Mouse (Mus musculus) embryonic facial prominence, embryonic 13.5 days (tissue): ENCODE results near the gene Rsph3b. TPM values are rescaled to one million over a fixed set of nuclear protein-coding genes. Genes with fewer than 3 reads are reported as not detected.
A peak's percentile ranks its signal among the peaks of the same experiment; 100 is the strongest.
"Not testable (repeated sequence)": the region's sequence is repeated elsewhere in the genome, so short reads cannot be mapped to it uniquely, and the experiment has no call there.

Experiments used
- ATAC-seq: fragments of 200-750 bp; cut with Nextera tagmentation; 2 replicates; pipeline ENCODE4 v1.8.0; 2017; ENCODE audit warnings: low read depth; ENCODE audit not compliant: insufficient number of reproducible peaks, insufficient read depth, low FRiP score, low TSS enrichment
- H3K27ac ChIP-seq: fragments of 300-500 bp; sonication (generic); 2 replicates; pipeline ENCODE4 v1.5.1; 2015; ENCODE audit warnings: moderate library complexity, mild to moderate bottlenecking, inconsistent platforms
- H3K27me3 ChIP-seq: fragments of 300-500 bp; sonication (generic); 2 replicates; pipeline ENCODE4 v1.6.1; 2015; ENCODE audit warnings: mild to moderate bottlenecking, inconsistent platforms
- H3K36me3 ChIP-seq: fragments of 300-500 bp; sonication (generic); 2 replicates; pipeline ENCODE4 v1.6.1; 2015; ENCODE audit warnings: mild to moderate bottlenecking, inconsistent platforms
- H3K4me1 ChIP-seq: fragments of 300-500 bp; sonication (generic); 2 replicates; pipeline ENCODE4 v1.6.1; 2015; ENCODE audit warnings: inconsistent platforms
- H3K4me2 ChIP-seq: fragments of 300-500 bp; sonication (generic); 2 replicates; pipeline ENCODE4 v1.6.1; 2015; ENCODE audit warnings: moderate library complexity, mild to moderate bottlenecking, inconsistent platforms
- H3K4me3 ChIP-seq: fragments of 300-500 bp; sonication (generic); 2 replicates; pipeline ENCODE4 v1.5.1; 2015; ENCODE audit warnings: mild to moderate bottlenecking, inconsistent platforms
- H3K9ac ChIP-seq: fragments of 300-500 bp; sonication (generic); 2 replicates; pipeline ENCODE4 v1.6.1; 2015; ENCODE audit warnings: mild to moderate bottlenecking, inconsistent platforms
- H3K9me3 ChIP-seq: fragments of 300-500 bp; sonication (generic); 2 replicates; pipeline ENCODE4 v1.6.1; 2016; ENCODE audit warnings: inconsistent platforms
- WGBS: fragments of 180-500 bp; shearing (Covaris S2); methylation state at CpG from one replicate; pipeline ENCODE4 v1.1.7; 2015; ENCODE audit warnings: mixed read lengths; 5-methylcytosine and 5-hydroxymethylcytosine counted together
- polyA plus RNA-seq: library from polyadenylated mRNA; unstranded; fragments of >200 nt; fragmentation: Nextera tagmentation; extraction: Ambion mirVana; gene quantifications from 2 replicates; pipeline ENCODE4 v1.2.1, GENCODE M21; 2015

The Rsph3b gene
- polyA plus RNA-seq, result 35.2 and 42.7 TPM in 2 replicates

GRCm38 (mm10) chr17:6947984-6948768 is at the start of gene Rsph3b:
TSS of gene Rsph3b (minus strand) at chr17:6948682.
- peak; percentile 91 for ATAC-seq
- H3K27ac ChIP-seq, result peak within 1 kb of the TSS; percentile 80
- H3K4me1 ChIP-seq, H3K9me3 ChIP-seq, H3K36me3 ChIP-seq, H3K27me3 ChIP-seq: not testable (repeated sequence)
- peak within 1 kb of the TSS; percentile 70 for H3K9ac ChIP-seq
- under 1% methylated on average over 71 of the region's 73 CpGs for WGBS
- H3K4me2 ChIP-seq, result peak within 1 kb of the TSS; percentile 65
- H3K4me3 ChIP-seq, result peak within 1 kb of the TSS; percentile 55

GRCm38 (mm10) chr17:6997778-6998490 is 49.5 kb upstream of the Rsph3b start:
- 100% methylated on average over 1 of the region's 7 CpGs for whole genome bisulfite sequencing
- H3K27me3 ChIP-seq, H3K36me3 ChIP-seq, H3K9me3 ChIP-seq, H3K4me3 ChIP-seq, H3K4me2 ChIP-seq, H3K9ac ChIP-seq, H3K27ac ChIP-seq, ATAC-seq, H3K4me1 ChIP-seq: not testable (repeated sequence)

GRCm38 (mm10) chr17:6996826-6997225 is 48.3 kb upstream of the Rsph3b start:
- 82% methylated on average over 8 of the region's 8 CpGs for WGBS
- ATAC-seq, H3K4me3 ChIP-seq: not testable (repeated sequence)

DNA sequence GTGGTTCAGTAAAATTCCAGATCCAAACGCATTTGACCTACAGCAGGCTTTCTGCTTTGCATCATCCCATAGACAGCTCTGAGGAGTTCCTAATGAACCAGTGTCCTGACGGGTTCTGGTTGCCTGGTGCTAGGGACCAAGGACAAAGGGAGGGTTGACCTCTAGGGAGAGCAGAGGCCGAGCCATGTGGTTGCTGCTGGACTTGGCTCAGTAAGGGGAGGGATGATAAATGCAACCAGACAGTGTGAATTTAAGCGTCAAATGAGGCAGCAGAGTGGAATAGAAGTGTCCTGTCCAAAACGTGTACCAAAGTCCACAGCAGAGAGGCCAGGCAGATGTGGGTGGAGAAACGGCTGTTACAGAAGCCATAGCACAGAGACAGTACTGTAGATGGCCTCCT is 47.0 kb upstream of the Rsph3b start:
- H3K4me1 ChIP-seq, H3K4me2 ChIP-seq, H3K9ac ChIP-seq, H3K4me3 ChIP-seq, H3K9me3 ChIP-seq, H3K36me3 ChIP-seq, H3K27ac ChIP-seq, H3K27me3 ChIP-seq, ATAC-seq: not testable (repeated sequence)
- WGBS, result no CpG with 5 or more reads among the region's 6 CpGs

More at GRCm38 (mm10) chr17:6996826-6997225, 48.3 kb upstream of the Rsph3b start:
- not testable (repeated sequence) for H3K27ac ChIP-seq, H3K9ac ChIP-seq, H3K4me2 ChIP-seq, H3K9me3 ChIP-seq, H3K36me3 ChIP-seq, H3K27me3 ChIP-seq, H3K4me1 ChIP-seq

GRCm38 (mm10) chr17:6986118-6986517 is 37.6 kb upstream of the Rsph3b start:
- not testable (repeated sequence) for H3K4me1 ChIP-seq, H3K9ac ChIP-seq, H3K36me3 ChIP-seq, H3K4me2 ChIP-seq, H3K9me3 ChIP-seq, ATAC-seq, H3K4me3 ChIP-seq, H3K27me3 ChIP-seq, H3K27ac ChIP-seq
- WGBS, result 98% methylated on average over 1 of the region's 1 CpGs

DNA sequence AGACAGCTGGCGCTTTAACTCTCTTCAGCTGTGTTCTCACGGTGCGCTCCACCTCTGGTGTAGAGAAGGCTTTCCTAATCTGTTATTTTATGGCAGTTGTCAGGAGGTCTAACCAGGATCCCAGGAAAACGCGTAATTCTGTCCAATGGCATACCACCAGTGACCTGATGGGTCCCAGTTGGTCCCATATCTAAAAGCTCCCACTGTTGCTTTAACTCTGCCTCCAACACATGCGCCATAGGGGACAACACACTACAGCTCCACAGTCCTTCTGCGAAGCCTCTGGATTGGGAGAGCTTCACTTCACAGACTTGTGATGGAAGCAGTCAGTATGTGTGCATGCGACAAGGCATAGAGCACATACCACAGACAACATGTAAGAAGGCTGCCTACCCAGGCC is 31.7 kb upstream of the Rsph3b start:
- not testable (repeated sequence) for ATAC-seq, H3K27me3 ChIP-seq, H3K4me3 ChIP-seq, H3K9me3 ChIP-seq, H3K36me3 ChIP-seq, H3K4me2 ChIP-seq, H3K4me1 ChIP-seq, H3K27ac ChIP-seq, H3K9ac ChIP-seq
- 90% methylated on average over 5 of the region's 8 CpGs for WGBS

- H3K4me1 ChIP-seq, H3K36me3 ChIP-seq, H3K9me3 ChIP-seq, ATAC-seq, H3K27ac ChIP-seq, H3K27me3 ChIP-seq: not testable (repeated sequence)
- Histone ChIP-seq H3K4me3 (peak overlapping the region; percentile 53), H3K4me2 (peak overlapping the region; percentile 58), H3K9ac (peak overlapping the region; percentile 77)
- WGBS, result 11% methylated on average over 5 of the region's 5 CpGs
Measured at GRCm38 (mm10) chr17:6979380-6979779, 30.9 kb upstream of the Rsph3b start.

- WGBS, result 1% methylated on average over 52 of the region's 68 CpGs
- H3K9ac ChIP-seq, result peak within 1 kb of the TSS; percentile 77
Measured at GRCm38 (mm10) chr17:6978287-6979248, 30.1 kb upstream of the Rsph3b start, which contains the start of gene Gm49721. TSS of gene Gm49721 (plus strand) at chr17:6978904.

DNA sequence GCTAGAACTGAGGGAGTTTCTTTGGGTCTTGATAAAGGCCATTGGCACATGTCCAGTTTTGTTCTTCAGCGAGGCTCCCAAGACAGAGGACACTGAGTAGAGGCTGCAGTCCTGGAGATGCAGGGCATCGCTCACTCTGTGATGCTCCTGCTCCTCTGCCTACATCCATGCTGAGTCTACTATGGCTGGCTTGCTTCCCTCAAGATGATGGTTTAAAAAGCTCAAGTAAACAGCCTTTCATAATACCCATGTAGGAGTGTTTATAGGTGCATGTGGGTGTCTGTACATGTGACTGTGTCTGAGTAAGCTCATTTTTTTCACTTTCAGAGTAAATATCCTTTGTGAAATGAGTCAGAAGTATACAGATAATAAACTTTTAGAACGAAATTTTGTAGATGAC is 26.5 kb upstream of the Rsph3b start:
- not testable (repeated sequence) for H3K9ac ChIP-seq, H3K4me2 ChIP-seq, ATAC-seq, H3K36me3 ChIP-seq, H3K9me3 ChIP-seq, H3K4me3 ChIP-seq, H3K4me1 ChIP-seq, H3K27ac ChIP-seq, H3K27me3 ChIP-seq
- 74% methylated on average over 3 of the region's 3 CpGs for WGBS

More at GRCm38 (mm10) chr17:6978287-6979248, 30.1 kb upstream of the Rsph3b start, which contains the start of gene Gm49721:
- peak within 1 kb of the TSS; percentile 53 for H3K4me3 ChIP-seq
- H3K4me1 ChIP-seq, H3K9me3 ChIP-seq, H3K27ac ChIP-seq, H3K36me3 ChIP-seq, H3K27me3 ChIP-seq: not testable (repeated sequence)
- peak within 1 kb of the TSS; percentile 58 for H3K4me2 ChIP-seq
- ATAC-seq, result peak; percentile 95

- not testable (repeated sequence) for H3K36me3 ChIP-seq, H3K4me3 ChIP-seq, H3K4me1 ChIP-seq, H3K4me2 ChIP-seq, H3K9ac ChIP-seq, H3K27ac ChIP-seq, ATAC-seq, H3K27me3 ChIP-seq, H3K9me3 ChIP-seq
- WGBS, result 59% methylated on average over 4 of the region's 4 CpGs
Measured at GRCm38 (mm10) chr17:6972836-6973396, 24.4 kb upstream of the Rsph3b start.

DNA sequence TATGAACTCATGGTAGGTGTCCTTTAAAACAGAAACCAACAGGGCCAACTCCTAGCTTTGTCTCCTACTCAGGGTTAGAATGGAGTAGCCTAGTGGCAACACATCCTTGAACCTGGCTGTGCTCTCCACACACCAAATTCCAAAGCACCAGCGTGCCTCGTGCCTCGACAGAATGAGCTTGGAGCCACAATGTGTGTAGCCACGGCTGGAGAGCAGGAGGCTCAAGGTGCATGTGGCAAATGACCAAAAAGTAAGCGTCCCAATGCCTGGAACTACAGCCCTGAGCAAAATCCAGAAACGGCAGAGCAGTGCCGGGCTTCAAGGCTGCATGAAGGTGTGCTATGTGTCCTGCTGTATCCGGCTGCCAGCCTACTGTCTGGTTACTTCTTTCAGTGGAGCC is 22.8 kb upstream of the Rsph3b start:
- H3K4me2 ChIP-seq, H3K9me3 ChIP-seq, H3K4me1 ChIP-seq, H3K27me3 ChIP-seq, H3K4me3 ChIP-seq, ATAC-seq, H3K27ac ChIP-seq, H3K9ac ChIP-seq, H3K36me3 ChIP-seq: not testable (repeated sequence)
- WGBS, result 83% methylated on average over 8 of the region's 8 CpGs
